Mouse (Mus musculus): ENCODE measurements at regions not wholly inside any gene's neighbourhood (a gene's known extent, or its start where the extent isn't known, plus 50 kb on each side); places are given as distances from the start of the nearest gene placed in this dataset.
A peak's percentile ranks its signal among the peaks of the same experiment; 100 is the strongest.

GRCm38 (mm10) chr6:31090288-31090687 lies 131.4 kb upstream of the Klf14 start:
- H3K9ac ChIP-seq (ENCODE audit: low read depth, low read length, severe bottlenecking) = no peak overlapping the region
- ATAC-seq (ENCODE audit: low FRiP score, low read depth) (no peak), DNase-seq (ENCODE audit: low spot score) (no peak)
- no peak overlapping the region for H3K27ac ChIP-seq (replicated peaks; ENCODE audit: low read depth, low read length)
- peaks cover 23% of the 10 kb centered on the region for H3K4me1 ChIP-seq (ENCODE audit: control insufficient read depth, insufficient read depth, low read length)
- WGBS = 88% methylated on average over 6 of the region's 6 CpGs
- no peaks in the 10 kb centered on the region for H3K36me3 ChIP-seq (ENCODE audit: control insufficient read depth, insufficient read depth, low read length)
- no peaks in the 10 kb centered on the region for H3K9me3 ChIP-seq (ENCODE audit: control insufficient read depth, low read length)
- H3K27me3 ChIP-seq (ENCODE audit: control insufficient read depth, insufficient read depth, low read length) = no peaks in the 10 kb centered on the region
- H3K4me2 ChIP-seq (replicated peaks; ENCODE audit: low read depth, low read length, severe bottlenecking) = no peak overlapping the region
- TF ChIP-seq POLR2A (IDR thresholded peaks at IDR 0.05; ENCODE audit: borderline replicate concordance, extremely low read depth, insufficient read depth, insufficient read length) = no peak
- no peak overlapping the region for H3K4me3 ChIP-seq (replicated peaks; ENCODE audit: low read length)

- Histone ChIP-seq H3K4me1 (ENCODE audit: control insufficient read depth, insufficient read depth, low read length) (peaks cover 23% of the 10 kb centered on the region), H3K9me3 (ENCODE audit: control insufficient read depth, low read length) (no peaks in the 10 kb centered on the region), H3K4me2 (replicated peaks; ENCODE audit: low read depth, low read length, severe bottlenecking) (no peak overlapping the region), H3K36me3 (ENCODE audit: control insufficient read depth, insufficient read depth, low read length) (no peaks in the 10 kb centered on the region), H3K4me3 (replicated peaks; ENCODE audit: low read length) (no peak overlapping the region), H3K9ac (ENCODE audit: low read depth, low read length, severe bottlenecking) (no peak overlapping the region), H3K27me3 (ENCODE audit: control insufficient read depth, insufficient read depth, low read length) (no peaks in the 10 kb centered on the region), H3K27ac (replicated peaks; ENCODE audit: low read depth, low read length) (no peak overlapping the region)
- DNase-seq (ENCODE audit: low spot score) = no peak
- ATAC-seq (ENCODE audit: low FRiP score, low read depth) = no peak
- TF ChIP-seq POLR2A (IDR thresholded peaks at IDR 0.05; ENCODE audit: borderline replicate concordance, extremely low read depth, insufficient read depth, insufficient read length) = no peak
- 80% methylated on average over 7 of the region's 7 CpGs for WGBS
These were observed 131.9 kb upstream of the Klf14 start for GRCm38 (mm10) chr6:31090791-31091190.

- ATAC-seq (ENCODE audit: low FRiP score, low read depth) = no peak
- Histone ChIP-seq H3K9me3 (ENCODE audit: control insufficient read depth, low read length) (no peaks in the 10 kb centered on the region), H3K27ac (replicated peaks; ENCODE audit: low read depth, low read length) (no peak overlapping the region), H3K9ac (ENCODE audit: low read depth, low read length, severe bottlenecking) (no peak overlapping the region), H3K4me3 (replicated peaks; ENCODE audit: low read length) (no peak overlapping the region), H3K27me3 (ENCODE audit: control insufficient read depth, insufficient read depth, low read length) (no peaks in the 10 kb centered on the region), H3K4me1 (ENCODE audit: control insufficient read depth, insufficient read depth, low read length) (peaks cover 27% of the 10 kb centered on the region), H3K36me3 (ENCODE audit: control insufficient read depth, insufficient read depth, low read length) (no peaks in the 10 kb centered on the region), H3K4me2 (replicated peaks; ENCODE audit: low read depth, low read length, severe bottlenecking) (no peak overlapping the region)
- no peak for DNase-seq (ENCODE audit: low spot score)
- WGBS = 83% methylated on average over 6 of the region's 6 CpGs
- TF ChIP-seq POLR2A (IDR thresholded peaks at IDR 0.05; ENCODE audit: borderline replicate concordance, extremely low read depth, insufficient read depth, insufficient read length) = no peak
These were observed 133.4 kb upstream of the Klf14 start for GRCm38 (mm10) chr6:31092324-31092723.

GRCm38 (mm10) chr6:31092760-31093159 lies 133.9 kb upstream of the Klf14 start:
- ATAC-seq (ENCODE audit: low FRiP score, low read depth) (no peak), DNase-seq (ENCODE audit: low spot score) (no peak)
- H3K9ac ChIP-seq (ENCODE audit: low read depth, low read length, severe bottlenecking) = no peak overlapping the region
- no peak overlapping the region for H3K27ac ChIP-seq (replicated peaks; ENCODE audit: low read depth, low read length)
- no peak for TF ChIP-seq POLR2A (IDR thresholded peaks at IDR 0.05; ENCODE audit: borderline replicate concordance, extremely low read depth, insufficient read depth, insufficient read length)
- no peaks in the 10 kb centered on the region for H3K36me3 ChIP-seq (ENCODE audit: control insufficient read depth, insufficient read depth, low read length)
- 88% methylated on average over 5 of the region's 5 CpGs for WGBS
- H3K9me3 ChIP-seq (ENCODE audit: control insufficient read depth, low read length) = no peaks in the 10 kb centered on the region
- no peaks in the 10 kb centered on the region for H3K27me3 ChIP-seq (ENCODE audit: control insufficient read depth, insufficient read depth, low read length)
- no peak overlapping the region for H3K4me2 ChIP-seq (replicated peaks; ENCODE audit: low read depth, low read length, severe bottlenecking)
- peaks cover 26% of the 10 kb centered on the region for H3K4me1 ChIP-seq (ENCODE audit: control insufficient read depth, insufficient read depth, low read length)
- no peak overlapping the region for H3K4me3 ChIP-seq (replicated peaks; ENCODE audit: low read length)

GRCm38 (mm10) chr6:31095943-31096714 lies 137.3 kb upstream of the Klf14 start:
- Histone ChIP-seq H3K36me3 (ENCODE audit: control insufficient read depth, insufficient read depth, low read length) (no peaks in the 10 kb centered on the region), H3K4me2 (replicated peaks; ENCODE audit: low read depth, low read length, severe bottlenecking) (no peak overlapping the region), H3K27me3 (ENCODE audit: control insufficient read depth, insufficient read depth, low read length) (no peaks in the 10 kb centered on the region), H3K9ac (ENCODE audit: low read depth, low read length, severe bottlenecking) (no peak overlapping the region), H3K4me1 (ENCODE audit: control insufficient read depth, insufficient read depth, low read length) (peaks cover 10% of the 10 kb centered on the region), H3K4me3 (replicated peaks; ENCODE audit: low read length) (no peak overlapping the region), H3K27ac (replicated peaks; ENCODE audit: low read depth, low read length) (peak overlapping the region; percentile 52), H3K9me3 (ENCODE audit: control insufficient read depth, low read length) (no peaks in the 10 kb centered on the region)
- WGBS = 60% methylated on average over 21 of the region's 21 CpGs
- ATAC-seq (ENCODE audit: low FRiP score, low read depth) = no peak
- no peak for TF ChIP-seq POLR2A (IDR thresholded peaks at IDR 0.05; ENCODE audit: borderline replicate concordance, extremely low read depth, insufficient read depth, insufficient read length)
- no peak for DNase-seq (ENCODE audit: low spot score)

Data from limb, embryonic 14.5 days (tissue).